Comparison of ENCODE assay signal across 17 mouse cellular contexts in genomic region chr17:45489736-45490135, GRCm38 (mm10). TPM values are rescaled to one million over a fixed set of nuclear protein-coding genes. Genes with fewer than 3 reads are reported as not detected.
DNase-seq lines count a peak whose midpoint lies in the region.
"Had no signal": no experiment of that assay in that cellular context is flagged by ENCODE, and none has a peak within 500 bp of the region (broad histone marks: within the 10 kb centered on the region; RNA-seq: fewer than 3 reads in every experiment).

No protein-coding gene starts in this region.

- peak; percentile 34 for DNase-seq in adrenal gland, postnatal 14 days
- no peak for DNase-seq in adrenal gland, adult 8-10 months
- DNase-seq in 3T3-L1 (ENCODE audit: low read depth, low spot score), result peak; percentile 57
- peak; percentile 40 for DNase-seq in NIH3T3 (ENCODE audit: low read depth)
- DNase-seq in right cerebral cortex, adult 18-20 months, result no peak
- DNase-seq in spleen, adult 12 weeks (ENCODE audit: low spot score), result no peak
- DNase-seq: cerebellum, adult 11 months; cerebellum, adult 8-10 months; cerebellum, postnatal 10 days; cerebellum, postnatal 36 days; embryo, embryonic 11 days; gastrocnemius, postnatal 25 days; heart, adult 18-20 months; heart, postnatal 10 days; heart, postnatal 36 days; kidney, adult 11 months had no signal

RNA-seq across cellular contexts. Expression of gene Spats1, which starts 14.5 kb away (rescaled TPM):
- total RNA-seq in adrenal gland, postnatal 14 days (2021), result not detected in 2 replicates
- total RNA-seq in adrenal gland, adult 8-10 months (2022), result under 1 TPM in 2 of 4 experiments, not detected in 2; 0.17 to 0.24 TPM
- total RNA-seq: gastrocnemius, adult 8-10 months; gastrocnemius, postnatal 25 days had no signal

RNA-seq across cellular contexts. Expression of gene Aars2, which starts 16.9 kb away (rescaled TPM):
- 17.2 and 18.7 TPM in 2 replicates for total RNA-seq in adrenal gland, postnatal 14 days (2021)
- 10 to 100 TPM; 18.1 to 23.7 (median 19.0) TPM for total RNA-seq in adrenal gland, adult 8-10 months (2022)

RNA-seq across cellular contexts. Expression of gene Tcte1, which starts 33.5 kb away (rescaled TPM):
- not detected in 2 replicates for total RNA-seq in adrenal gland, postnatal 14 days (2021)
- total RNA-seq in adrenal gland, adult 8-10 months (2022), result not detected
- total RNA-seq: gastrocnemius, adult 8-10 months; gastrocnemius, postnatal 25 days; heart, adult 18-20 months; heart, postnatal 10 days; heart, postnatal 36 days had no signal

RNA-seq across cellular contexts. Expression of gene Cdc5l, which starts 56.2 kb away (rescaled TPM):
- total RNA-seq in adrenal gland, postnatal 14 days (2021), result 44.3 and 44.8 TPM in 2 replicates
- 10 to 100 TPM; 34.2 to 45.1 (median 40.6) TPM for total RNA-seq in adrenal gland, adult 8-10 months (2022)

RNA-seq across cellular contexts. Expression of gene Tmem151b, which starts 59.7 kb away (rescaled TPM):
- 0.33 and 1.6 TPM in 2 replicates for total RNA-seq in adrenal gland, postnatal 14 days (2021)
- total RNA-seq in adrenal gland, adult 8-10 months (2022), result under 1 TPM; 0.09 to 0.17 (median 0.14) TPM
- total RNA-seq: gastrocnemius, adult 8-10 months; gastrocnemius, postnatal 25 days had no signal

Comparison
In these comparisons a context has a peak if more than half of its experiments do, and no peak if none do; other contexts are left out.
1. DNase-seq: peak in adrenal gland, postnatal 14 days (single experiment), 3T3-L1 (single experiment) and NIH3T3 (single experiment); none in adrenal gland, adult 8-10 months (single experiment), right cerebral cortex, adult 18-20 months (single experiment) and spleen, adult 12 weeks (single experiment).